Mouse (Mus musculus) kidney, embryonic 14.5 days (tissue): ENCODE measurements around the gene Ppp2r5c. TPM values are rescaled to one million over a fixed set of nuclear protein-coding genes. Genes with fewer than 3 reads are reported as not detected.

ENCODE experiments used
- ATAC-seq: fragments of 200-750 bp; cut with Nextera tagmentation; 2 replicates; pipeline ENCODE4 v1.8.0; 2017; ENCODE audit warnings: moderate number of reproducible peaks, mild to moderate bottlenecking, moderate TSS enrichment, moderate library complexity; ENCODE audit not compliant: low FRiP score, low TSS enrichment
- H3K27ac ChIP-seq: fragments of 300-500 bp; sonication (generic); 2 replicates; pipeline ENCODE4 v1.5.1; 2014; ENCODE audit warnings: low read depth, mild to moderate bottlenecking, low read length, moderate library complexity, mixed read lengths
- H3K27me3 ChIP-seq: fragments of 300-500 bp; sonication (generic); 2 replicates; pipeline ENCODE4 v1.6.1; 2014; ENCODE audit warnings: mild to moderate bottlenecking, low read length; ENCODE audit not compliant: control insufficient read depth, insufficient read depth
- H3K36me3 ChIP-seq: fragments of 300-500 bp; sonication (generic); 2 replicates; pipeline ENCODE4 v1.6.1; 2014; ENCODE audit warnings: low read length, mixed read lengths; ENCODE audit not compliant: control insufficient read depth, insufficient read depth
- H3K4me1 ChIP-seq: fragments of 300-500 bp; sonication (generic); 2 replicates; pipeline ENCODE4 v1.6.1; 2014; ENCODE audit warnings: low read length, mixed read lengths; ENCODE audit not compliant: control insufficient read depth, insufficient read depth
- H3K4me2 ChIP-seq: fragments of 300-500 bp; sonication (generic); replicated peaks from 2 replicates; pipeline ENCODE4 v1.6.1; 2014; ENCODE audit warnings: low read depth, mild to moderate bottlenecking, low read length
- H3K4me3 ChIP-seq: fragments of 300-500 bp; sonication (generic); 2 replicates; pipeline ENCODE4 v1.5.1; 2014; ENCODE audit warnings: mild to moderate bottlenecking, low read length
- H3K9ac ChIP-seq: fragments of 300-500 bp; sonication (generic); 2 replicates; pipeline ENCODE4 v1.6.1; 2014; ENCODE audit warnings: low read depth, mild to moderate bottlenecking, low read length, moderate library complexity
- H3K9me3 ChIP-seq: fragments of 300-500 bp; sonication (generic); 2 replicates; pipeline ENCODE4 v1.6.1; 2016; ENCODE audit warnings: low read length; ENCODE audit not compliant: control insufficient read depth
- WGBS: fragments of 180-500 bp; shearing (Covaris S2); extraction: QIAGEN DNeasy Blood & Tissue Kit; methylation state at CpG from one replicate; pipeline ENCODE4 v1.1.7; 2014; 5-methylcytosine and 5-hydroxymethylcytosine counted together
- polyA plus RNA-seq: library from polyadenylated mRNA; unstranded; fragments of >200 nt; fragmentation: Nextera tagmentation; extraction: Ambion mirVana; gene quantifications from 2 replicates; pipeline ENCODE4 v1.2.1, GENCODE M21; 2014

Gene Ppp2r5c
- polyA plus RNA-seq, 1 experiment from 2014 or later, result 160 TPM

GRCm38 (mm10) chr12:110508680-110509079, 61.8 kb downstream of the Ppp2r5c start:
- WGBS, result 71% methylated on average over 5 of the region's 5 CpGs
- Histone ChIP-seq H3K36me3 (peaks cover 3% of the 10 kb centered on the region; the same call in 1 of the 2 replicates), H3K4me2 (no peak overlapping the region), H3K27ac (no peak overlapping the region; the same call in 1 of the 2 replicates), H3K9me3 (no peaks in the 10 kb centered on the region), H3K4me1 (peaks cover 50% of the 10 kb centered on the region), H3K9ac (peak overlapping the region; percentile 23; the same call in 1 of the 2 replicates), H3K27me3 (no peaks in the 10 kb centered on the region), H3K4me3 (no peak overlapping the region)
- no peak for ATAC-seq

DNA sequence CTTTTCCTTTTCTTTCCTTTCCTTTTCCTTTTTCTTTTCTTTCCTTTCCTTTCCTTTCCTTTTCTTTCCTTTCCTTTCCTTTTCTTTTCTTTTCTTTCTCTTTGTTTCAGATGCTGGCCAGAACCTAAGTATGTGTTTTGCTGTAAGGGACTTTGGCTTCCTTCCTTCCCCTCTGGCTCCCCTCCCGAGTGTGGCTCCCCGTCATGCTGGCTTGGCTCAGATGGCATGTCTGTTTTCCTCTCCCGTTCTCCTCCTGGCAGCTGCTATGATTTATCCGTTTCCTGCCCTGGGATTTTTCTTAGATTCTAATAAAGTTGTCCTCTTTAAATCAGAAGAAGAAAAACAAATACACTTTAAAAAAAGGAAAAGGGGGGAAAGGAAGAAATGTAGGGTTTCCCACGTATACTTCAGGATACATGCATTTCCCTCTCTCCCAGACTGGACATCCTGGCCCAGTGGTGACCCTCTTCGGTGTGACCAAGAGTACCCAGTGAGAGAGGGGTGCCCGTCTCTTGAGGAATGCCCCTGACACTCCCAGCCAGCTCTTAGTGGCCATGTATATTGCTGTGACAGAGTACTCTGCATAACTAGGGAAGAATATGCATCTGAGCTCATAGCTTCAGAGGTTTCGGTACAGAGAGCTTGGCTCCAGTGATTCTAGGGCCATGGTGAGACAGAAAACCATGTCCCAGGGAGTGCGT, 63.4 kb downstream of the Ppp2r5c start:
- no peaks in the 10 kb centered on the region for H3K9me3 ChIP-seq
- no peaks in the 10 kb centered on the region for H3K27me3 ChIP-seq
- H3K4me2 ChIP-seq, result no peak overlapping the region
- peaks cover 35% of the 10 kb centered on the region for H3K4me1 ChIP-seq
- peaks cover 3% of the 10 kb centered on the region; the same call in 1 of the 2 replicates for H3K36me3 ChIP-seq
- H3K9ac ChIP-seq, result no peak overlapping the region
- WGBS, result 47% methylated on average over 9 of the region's 9 CpGs
- no peak overlapping the region for H3K4me3 ChIP-seq
- H3K27ac ChIP-seq, result peak overlapping the region; percentile 77
- no peak for ATAC-seq

- Histone ChIP-seq H3K27me3 (no peaks in the 10 kb centered on the region), H3K4me3 (no peak overlapping the region), H3K9ac (no peak overlapping the region), H3K27ac (no peak overlapping the region), H3K4me1 (peaks cover 29% of the 10 kb centered on the region), H3K9me3 (no peaks in the 10 kb centered on the region), H3K36me3 (peaks cover 3% of the 10 kb centered on the region; the same call in 1 of the 2 replicates), H3K4me2 (no peak overlapping the region)
- ATAC-seq, result no peak
- 71% methylated on average over 12 of the region's 12 CpGs for WGBS
Measured at GRCm38 (mm10) chr12:110511201-110511600, 64.3 kb downstream of the Ppp2r5c start.

- H3K9me3 ChIP-seq, result no peaks in the 10 kb centered on the region
- no peak overlapping the region for H3K9ac ChIP-seq
- no peaks in the 10 kb centered on the region for H3K27me3 ChIP-seq
- ATAC-seq, result no peak
- peaks cover 28% of the 10 kb centered on the region for H3K4me1 ChIP-seq
- H3K36me3 ChIP-seq, result peaks cover 5% of the 10 kb centered on the region; the same call in 1 of the 2 replicates
- WGBS, result 56% methylated on average over 9 of the region's 9 CpGs
- H3K4me3 ChIP-seq, result no peak overlapping the region
- H3K4me2 ChIP-seq, result no peak overlapping the region
- H3K27ac ChIP-seq, result no peak overlapping the region
Measured at GRCm38 (mm10) chr12:110511856-110512433, 65.0 kb downstream of the Ppp2r5c start.

- Histone ChIP-seq H3K36me3 (peaks cover 6% of the 10 kb centered on the region; the same call in 1 of the 2 replicates), H3K4me2 (no peak overlapping the region), H3K27ac (no peak overlapping the region), H3K9me3 (no peaks in the 10 kb centered on the region), H3K9ac (no peak overlapping the region), H3K4me1 (peaks cover 28% of the 10 kb centered on the region), H3K4me3 (no peak overlapping the region), H3K27me3 (no peaks in the 10 kb centered on the region)
- 81% methylated on average over 7 of the region's 7 CpGs for WGBS
- no peak for ATAC-seq
Measured at GRCm38 (mm10) chr12:110512884-110513283, 66.0 kb downstream of the Ppp2r5c start.

- Histone ChIP-seq H3K9ac (no peak overlapping the region), H3K36me3 (peaks cover 6% of the 10 kb centered on the region; the same call in 1 of the 2 replicates), H3K4me3 (no peak overlapping the region), H3K27ac (no peak overlapping the region), H3K9me3 (no peaks in the 10 kb centered on the region), H3K27me3 (no peaks in the 10 kb centered on the region), H3K4me2 (no peak overlapping the region), H3K4me1 (peaks cover 15% of the 10 kb centered on the region)
- ATAC-seq, result no peak
- WGBS, result 90% methylated on average over 8 of the region's 8 CpGs
Measured at GRCm38 (mm10) chr12:110515676-110516075, 68.8 kb downstream of the Ppp2r5c start.

DNA sequence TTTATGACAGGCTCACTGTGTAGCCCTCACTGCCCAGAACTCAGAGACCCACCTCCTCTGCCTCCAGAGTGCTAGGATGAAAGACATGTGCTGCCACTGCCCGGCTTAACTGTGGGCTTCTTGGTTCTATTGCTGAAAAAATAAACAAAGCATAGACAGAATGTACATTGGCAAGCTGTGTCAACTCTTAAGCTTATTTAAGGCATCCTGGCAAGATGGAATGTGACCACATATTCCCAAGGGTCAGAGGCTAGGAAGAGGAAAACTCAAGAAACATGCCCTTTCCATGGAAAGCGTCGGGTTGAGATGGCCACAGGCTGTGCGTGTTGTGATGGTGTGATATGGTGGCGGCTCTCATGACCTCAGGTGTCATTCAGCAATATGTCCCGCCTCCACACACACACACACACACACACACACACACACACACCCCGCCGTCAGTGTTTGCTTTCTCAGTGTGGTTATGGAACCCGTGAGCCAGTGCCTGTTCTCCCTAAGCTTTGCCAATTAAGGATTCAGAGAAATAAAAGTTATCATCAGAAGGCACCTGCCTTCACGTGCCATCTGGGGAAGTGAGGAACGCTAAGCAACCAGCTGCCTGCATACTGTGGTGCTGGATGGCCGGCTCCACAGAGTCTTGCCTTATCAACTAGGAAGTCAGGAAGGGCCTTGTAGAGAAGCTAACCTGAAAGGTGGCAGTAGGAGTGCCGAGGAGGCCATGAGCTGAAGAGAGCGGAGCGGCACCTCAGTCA, 73.5 kb downstream of the Ppp2r5c start:
- no peak for ATAC-seq
- Histone ChIP-seq H3K9me3 (no peaks in the 10 kb centered on the region), H3K9ac (no peak overlapping the region), H3K4me2 (no peak overlapping the region), H3K36me3 (peaks cover 23% of the 10 kb centered on the region; the same call in 1 of the 2 replicates), H3K4me3 (no peak overlapping the region), H3K27ac (no peak overlapping the region), H3K4me1 (0 out of 2 replicates have a peak, but pooled peaks cover 3% of the 10 kb centered on the region), H3K27me3 (no peaks in the 10 kb centered on the region)
- 78% methylated on average over 15 of the region's 15 CpGs for WGBS

- Histone ChIP-seq H3K4me1 (0 out of 2 replicates have a peak, but pooled peaks cover 3% of the 10 kb centered on the region), H3K27ac (no peak overlapping the region), H3K27me3 (no peaks in the 10 kb centered on the region), H3K9ac (no peak overlapping the region), H3K36me3 (peaks cover 26% of the 10 kb centered on the region; the same call in 1 of the 2 replicates), H3K4me3 (no peak overlapping the region), H3K9me3 (no peaks in the 10 kb centered on the region), H3K4me2 (no peak overlapping the region)
- ATAC-seq, result no peak
- WGBS, result 87% methylated on average over 5 of the region's 5 CpGs
Measured at GRCm38 (mm10) chr12:110523526-110523925, 76.6 kb downstream of the Ppp2r5c start.
